Mouse (Mus musculus) midbrain, postnatal 0 days (tissue): ENCODE results near the gene Slc22a18. TPM values are rescaled to one million over a fixed set of nuclear protein-coding genes. Genes with fewer than 3 reads are reported as not detected.
A peak's percentile ranks its signal among the peaks of the same experiment; 100 is the strongest.

ENCODE experiments used
- ATAC-seq: fragments of 200-750 bp; cut with Nextera tagmentation; 2 replicates; pipeline ENCODE4 v1.8.0; 2017; ENCODE audit warnings: moderate number of reproducible peaks, mild to moderate bottlenecking, moderate TSS enrichment, moderate library complexity; ENCODE audit not compliant: low FRiP score
- DNase-seq: peaks from one replicate; pipeline ENCODE4 v3.0.0-alpha.2; 2015; ENCODE audit warnings: low spot score
- H3K27ac ChIP-seq: fragments of 300-500 bp; sonication (generic); 2 replicates; pipeline ENCODE4 v1.5.1; 2014; ENCODE audit warnings: low read depth, mild to moderate bottlenecking, low read length, mixed read lengths
- H3K27me3 ChIP-seq: fragments of 300-500 bp; sonication (generic); 2 replicates; pipeline ENCODE4 v1.6.1; 2014; ENCODE audit warnings: low read length, control low read depth, mixed read lengths; ENCODE audit not compliant: insufficient read depth
- H3K36me3 ChIP-seq: fragments of 300-500 bp; sonication (generic); 2 replicates; pipeline ENCODE4 v1.6.1; 2014; ENCODE audit warnings: low read length, control low read depth, mixed read lengths; ENCODE audit not compliant: insufficient read depth
- H3K4me1 ChIP-seq: fragments of 300-500 bp; sonication (generic); 2 replicates; pipeline ENCODE4 v1.6.1; 2014; ENCODE audit warnings: mild to moderate bottlenecking, control low read depth, antibody characterized with exemption, low read length, mixed read lengths; ENCODE audit not compliant: insufficient read depth
- H3K4me2 ChIP-seq: fragments of 300-500 bp; sonication (generic); 2 replicates; pipeline ENCODE4 v1.6.1; 2014; ENCODE audit warnings: low read depth, mild to moderate bottlenecking, low read length, mixed read lengths; ENCODE audit not compliant: poor library complexity, severe bottlenecking
- H3K4me3 ChIP-seq: fragments of 300-500 bp; sonication (generic); 2 replicates; pipeline ENCODE4 v1.5.1; 2014; ENCODE audit warnings: low read depth, mild to moderate bottlenecking, low read length, moderate library complexity
- H3K9ac ChIP-seq: fragments of 300-500 bp; sonication (generic); replicated peaks from 2 replicates; pipeline ENCODE4 v1.6.1; 2014; ENCODE audit warnings: mild to moderate bottlenecking, low read length, moderate library complexity, mixed read lengths; ENCODE audit not compliant: poor library complexity, severe bottlenecking
- H3K9me3 ChIP-seq: fragments of 300-500 bp; sonication (generic); 2 replicates; pipeline ENCODE4 v1.6.1; 2016; ENCODE audit warnings: low read length, control low read depth
- CTCF ChIP-seq: IDR thresholded peaks from 2 replicates; pipeline ENCODE4 v1.5.1; 2016; ENCODE audit warnings: antibody characterized with exemption, mild to moderate bottlenecking
- WGBS: fragments of 180-500 bp; shearing (Covaris S2); extraction: QIAGEN DNeasy Blood & Tissue Kit; methylation state at CpG from one replicate; pipeline ENCODE4 v1.1.7; 2014; 5-methylcytosine and 5-hydroxymethylcytosine counted together
- polyA plus RNA-seq: library from polyadenylated mRNA; unstranded; fragments of >200 nt; fragmentation: Nextera tagmentation; extraction: Ambion mirVana; gene quantifications from 2 replicates; pipeline ENCODE4 v1.2.1, GENCODE M21; 2015
- total RNA-seq: library from RNA; depleted of rRNA; stranded (reverse); fragments of >200 nt; gene quantifications from 2 replicates; pipeline ENCODE4 v1.2.3, GENCODE M21; 2014; rRNA removed

Slc22a18 gene
- total and polyA plus RNA-seq, 2 experiments from 2014 or later, result 0.33 to 0.86 TPM

DNA sequence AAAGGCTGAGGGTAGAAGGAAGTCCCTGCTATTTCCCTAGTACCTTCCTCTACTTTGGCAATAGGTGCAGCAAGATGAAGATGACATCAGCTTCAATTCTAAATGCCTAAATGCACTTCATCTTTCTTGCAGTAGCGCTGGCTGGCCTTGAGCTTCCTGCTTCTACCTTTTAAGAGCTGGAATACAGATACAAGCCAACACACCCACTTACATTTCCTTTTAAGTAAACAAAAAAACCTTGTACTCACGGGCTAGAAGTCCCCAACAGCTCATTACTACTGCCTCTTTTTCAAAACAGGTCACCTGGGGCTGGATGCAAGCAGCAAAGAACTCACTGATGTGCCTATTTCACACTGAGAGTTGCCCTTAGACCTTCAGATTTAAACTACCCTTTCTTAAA, 73.0 kb downstream of the Slc22a18 start:
- Histone ChIP-seq H3K9ac (no peak overlapping the region), H3K27ac (no peak overlapping the region), H3K4me3 (no peak overlapping the region), H3K36me3 (no peaks in the 10 kb centered on the region), H3K27me3 (no peaks in the 10 kb centered on the region), H3K4me2 (no peak overlapping the region), H3K4me1 (0 out of 2 replicates have a peak, but pooled peaks cover 3% of the 10 kb centered on the region), H3K9me3 (no peaks in the 10 kb centered on the region)
- 70% methylated on average over 2 of the region's 2 CpGs for WGBS
- DNase-seq, result no peak
- TF ChIP-seq CTCF, result no peak
- ATAC-seq, result no peak

DNA sequence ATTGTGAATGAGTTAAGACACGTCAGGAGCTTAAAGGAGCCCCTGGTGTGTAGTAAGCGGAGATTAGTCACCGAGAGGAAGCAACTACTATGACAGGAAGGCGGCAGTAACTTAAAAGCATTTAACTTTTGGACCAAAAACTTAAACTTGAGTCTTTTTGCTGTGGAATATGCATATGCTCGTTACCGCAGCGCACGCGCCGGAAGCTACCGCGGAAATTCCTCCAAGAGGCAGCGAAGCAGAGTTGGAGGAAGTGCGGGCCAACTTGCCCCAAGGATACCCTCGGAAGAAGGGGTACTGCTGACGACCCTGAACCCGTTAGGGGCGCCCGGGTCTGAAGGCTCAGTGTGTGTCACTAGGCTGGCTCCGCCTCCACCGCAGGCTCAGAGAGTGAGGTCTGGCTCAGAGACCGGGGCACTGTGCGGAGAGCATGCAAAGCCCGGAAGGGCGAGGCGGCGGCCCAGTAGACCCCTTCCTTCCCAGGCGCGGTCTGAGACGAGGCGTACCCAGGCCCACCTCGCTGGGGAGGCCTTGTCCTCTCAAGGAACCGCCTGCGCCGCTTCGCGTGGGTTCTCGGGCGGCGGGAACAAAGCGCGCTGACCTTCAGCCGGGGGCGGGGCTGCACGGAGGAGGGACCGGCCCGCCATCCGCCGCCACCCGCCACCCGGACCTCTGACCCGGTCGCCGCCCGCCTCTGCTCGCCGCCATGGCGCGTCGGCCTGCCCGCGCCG, 74.9 kb downstream of the Slc22a18 start:
- peak overlapping the region; percentile 84 for H3K27ac ChIP-seq
- H3K4me2 ChIP-seq, result peak overlapping the region; percentile 64
- H3K4me3 ChIP-seq, result peak overlapping the region; percentile 82
- peak; percentile 4; the same call in 1 of the 2 replicates for TF ChIP-seq CTCF
- H3K9me3 ChIP-seq, result no peaks in the 10 kb centered on the region
- peak; percentile 75 for ATAC-seq
- 0 out of 2 replicates have a peak, but pooled peaks cover 3% of the 10 kb centered on the region for H3K4me1 ChIP-seq
- no peaks in the 10 kb centered on the region for H3K27me3 ChIP-seq
- under 1% methylated on average over 44 of the region's 63 CpGs for WGBS
- peak overlapping the region; percentile 73 for H3K9ac ChIP-seq
- no peaks in the 10 kb centered on the region for H3K36me3 ChIP-seq
- peak; percentile 51 for DNase-seq

Other genes with a start within 250 kb of the Slc22a18 start
- gene Cdkn1c, start 12.7 kb upstream of the Slc22a18 start, total RNA-seq, result 107 and 131 TPM in 2 replicates
- gene Cdkn1c, start 12.7 kb upstream of the Slc22a18 start, polyA plus RNA-seq, result 111 and 115 TPM in 2 replicates
- gene Phlda2, start 29.4 kb downstream of the Slc22a18 start, total RNA-seq, result 10.0 TPM in 1 of 2 replicates, not detected in the other
- 0.51 TPM in 1 of 2 replicates, not detected in the other for gene Phlda2, start 29.4 kb downstream of the Slc22a18 start, polyA plus RNA-seq
- 138 and 173 TPM in 2 replicates for gene Nap1l4, start 75.4 kb downstream of the Slc22a18 start, total RNA-seq
- gene Nap1l4, start 75.4 kb downstream of the Slc22a18 start, polyA plus RNA-seq, result 258 and 263 TPM in 2 replicates
- gene Cars, start 126.4 kb downstream of the Slc22a18 start, total RNA-seq, result 44.5 and 63.0 TPM in 2 replicates
- 75.4 and 76.2 TPM in 2 replicates for gene Cars, start 126.4 kb downstream of the Slc22a18 start, polyA plus RNA-seq
- gene Tnfrsf26, start 155.0 kb downstream of the Slc22a18 start, total RNA-seq, result 0.09 and 0.11 TPM in 2 replicates
- 0.05 and 0.10 TPM in 2 replicates for gene Tnfrsf26, start 155.0 kb downstream of the Slc22a18 start, polyA plus RNA-seq
- gene Tnfrsf22, start 175.9 kb downstream of the Slc22a18 start, total RNA-seq, result 1.6 and 2.6 TPM in 2 replicates
- 4.9 and 6.7 TPM in 2 replicates for gene Tnfrsf22, start 175.9 kb downstream of the Slc22a18 start, polyA plus RNA-seq
- gene Tnfrsf23, start 212.1 kb downstream of the Slc22a18 start, total RNA-seq, result 1.2 and 1.6 TPM in 2 replicates
- gene Tnfrsf23, start 212.1 kb downstream of the Slc22a18 start, polyA plus RNA-seq, result 0.93 and 1.7 TPM in 2 replicates